Mouse (Mus musculus) forebrain, embryonic 16.5 days (tissue): ENCODE results near the gene Abtb2. TPM values are rescaled to one million over a fixed set of nuclear protein-coding genes. Genes with fewer than 3 reads are reported as not detected.

Experiments used
- ATAC-seq: fragments of 200-750 bp; cut with Nextera tagmentation; 2 replicates; pipeline ENCODE4 v1.8.0; 2017; ENCODE audit warnings: mild to moderate bottlenecking, moderate library complexity
- H3K27ac ChIP-seq: fragments of 300-500 bp; sonication (generic); 2 replicates; pipeline ENCODE4 v1.5.1; 2014; ENCODE audit warnings: low read length, control low read depth
- H3K27me3 ChIP-seq: fragments of 300-500 bp; sonication (generic); replicated peaks from 2 replicates; pipeline ENCODE4 v1.6.1; 2014; ENCODE audit warnings: low read length; ENCODE audit not compliant: control insufficient read depth, insufficient read depth
- H3K36me3 ChIP-seq: fragments of 300-500 bp; sonication (generic); 2 replicates; pipeline ENCODE4 v1.6.1; 2014; ENCODE audit not compliant: control insufficient read depth, insufficient read depth
- H3K4me1 ChIP-seq: fragments of 300-500 bp; sonication (generic); replicated peaks from 2 replicates; pipeline ENCODE4 v1.6.1; 2014; ENCODE audit warnings: low read length; ENCODE audit not compliant: control insufficient read depth, insufficient read depth
- H3K4me2 ChIP-seq: fragments of 300-500 bp; sonication (generic); 2 replicates; pipeline ENCODE4 v1.6.1; 2014; ENCODE audit warnings: mild to moderate bottlenecking, low read length, control low read depth
- H3K4me3 ChIP-seq: fragments of 300-500 bp; sonication (generic); replicated peaks from 2 replicates; pipeline ENCODE4 v1.5.1; 2014; ENCODE audit warnings: mild to moderate bottlenecking, low read length, control low read depth
- H3K9ac ChIP-seq: fragments of 300-500 bp; sonication (generic); replicated peaks from 2 replicates; pipeline ENCODE4 v1.6.1; 2014; ENCODE audit warnings: low read depth, low read length, control low read depth
- H3K9me3 ChIP-seq: fragments of 300-500 bp; sonication (generic); 2 replicates; pipeline ENCODE4 v1.6.1; 2016; ENCODE audit warnings: low read length; ENCODE audit not compliant: control insufficient read depth
- WGBS: fragments of 180-500 bp; shearing (Covaris S2); extraction: QIAGEN DNeasy Blood & Tissue Kit; methylation state at CpG from one replicate; pipeline ENCODE4 v1.1.7; 2014; 5-methylcytosine and 5-hydroxymethylcytosine counted together
- polyA plus RNA-seq: library from polyadenylated mRNA; unstranded; fragments of >200 nt; fragmentation: Nextera tagmentation; extraction: Ambion mirVana; gene quantifications from 2 replicates; pipeline ENCODE4 v1.2.1, GENCODE M21; 2015

Abtb2 gene
- polyA plus RNA-seq, 1 experiment from 2014 or later: 7.4 TPM

- Histone ChIP-seq H3K9ac (0 out of 2 replicates have a peak overlapping the region, but pooled peaks have one; percentile 14), H3K4me2 (no peak overlapping the region)
These were observed 59.3 kb downstream of the Abtb2 start for GRCm38 (mm10) chr2:103625349-103625932.

GRCm38 (mm10) chr2:103627101-103627500 is 61.0 kb downstream of the Abtb2 start:
- H3K9ac ChIP-seq: no peak overlapping the region
- no peaks in the 10 kb centered on the region for H3K36me3 ChIP-seq
- peaks cover 18% of the 10 kb centered on the region for H3K4me1 ChIP-seq
- no peak overlapping the region for H3K4me3 ChIP-seq
- no peaks in the 10 kb centered on the region for H3K27me3 ChIP-seq
- H3K4me2 ChIP-seq: no peak overlapping the region
- ATAC-seq: no peak
- WGBS: 85% methylated on average over 7 of the region's 7 CpGs
- no peak overlapping the region for H3K27ac ChIP-seq
- no peaks in the 10 kb centered on the region for H3K9me3 ChIP-seq

More at GRCm38 (mm10) chr2:103625349-103625932, 59.3 kb downstream of the Abtb2 start:
- H3K4me1 ChIP-seq: peaks cover 14% of the 10 kb centered on the region
- H3K27ac ChIP-seq: peak overlapping the region; percentile 51; the same call in 1 of the 2 replicates
- H3K9me3 ChIP-seq: no peaks in the 10 kb centered on the region
- no peaks in the 10 kb centered on the region for H3K27me3 ChIP-seq
- peak; percentile 80 for ATAC-seq
- no peak overlapping the region for H3K4me3 ChIP-seq
- WGBS: 4% methylated on average over 7 of the region's 7 CpGs
- no peaks in the 10 kb centered on the region for H3K36me3 ChIP-seq

- ATAC-seq: no peak
- no peak overlapping the region for H3K9ac ChIP-seq
- WGBS: 65% methylated on average over 5 of the region's 5 CpGs
- no peak overlapping the region for H3K4me3 ChIP-seq
- H3K27me3 ChIP-seq: no peaks in the 10 kb centered on the region
- no peak overlapping the region for H3K27ac ChIP-seq
- H3K36me3 ChIP-seq: no peaks in the 10 kb centered on the region
- H3K4me2 ChIP-seq: no peak overlapping the region
- no peaks in the 10 kb centered on the region for H3K9me3 ChIP-seq
- peaks cover 14% of the 10 kb centered on the region for H3K4me1 ChIP-seq
These were observed 63.8 kb downstream of the Abtb2 start for GRCm38 (mm10) chr2:103629956-103630355.

GRCm38 (mm10) chr2:103631293-103631717 is 65.2 kb downstream of the Abtb2 start:
- ATAC-seq: no peak
- no peak overlapping the region for H3K4me2 ChIP-seq
- WGBS: 84% methylated on average over 7 of the region's 7 CpGs
- H3K9ac ChIP-seq: no peak overlapping the region
- H3K4me1 ChIP-seq: peaks cover 6% of the 10 kb centered on the region; the same call in 1 of the 2 replicates
- H3K36me3 ChIP-seq: no peaks in the 10 kb centered on the region
- H3K4me3 ChIP-seq: no peak overlapping the region
- H3K9me3 ChIP-seq: no peaks in the 10 kb centered on the region
- no peaks in the 10 kb centered on the region for H3K27me3 ChIP-seq
- H3K27ac ChIP-seq: no peak overlapping the region

GRCm38 (mm10) chr2:103632136-103632925 is 66.2 kb downstream of the Abtb2 start:
- Histone ChIP-seq H3K4me1 (peaks cover 6% of the 10 kb centered on the region; the same call in 1 of the 2 replicates), H3K36me3 (no peaks in the 10 kb centered on the region)

GRCm38 (mm10) chr2:103632926-103633250 is 66.8 kb downstream of the Abtb2 start:
- Histone ChIP-seq H3K27me3 (no peaks in the 10 kb centered on the region), H3K9me3 (no peaks in the 10 kb centered on the region), H3K4me2 (no peak overlapping the region), H3K9ac (no peak overlapping the region), H3K4me1 (peaks cover 9% of the 10 kb centered on the region; the same call in 1 of the 2 replicates), H3K4me3 (no peak overlapping the region), H3K36me3 (no peaks in the 10 kb centered on the region), H3K27ac (no peak overlapping the region)
- no peak for ATAC-seq
- WGBS: 87% methylated on average over 2 of the region's 2 CpGs

More at GRCm38 (mm10) chr2:103632136-103632925, 66.2 kb downstream of the Abtb2 start:
- 86% methylated on average over 6 of the region's 6 CpGs for WGBS
- Histone ChIP-seq H3K27ac (no peak overlapping the region), H3K4me3 (no peak overlapping the region), H3K4me2 (no peak overlapping the region), H3K27me3 (no peaks in the 10 kb centered on the region), H3K9me3 (no peaks in the 10 kb centered on the region), H3K9ac (no peak overlapping the region)
- ATAC-seq: no peak

GRCm38 (mm10) chr2:103635731-103636487 is 69.8 kb downstream of the Abtb2 start:
- no peak overlapping the region for H3K4me3 ChIP-seq
- no peak overlapping the region for H3K9ac ChIP-seq
- H3K27me3 ChIP-seq: no peaks in the 10 kb centered on the region
- no peaks in the 10 kb centered on the region for H3K9me3 ChIP-seq
- H3K36me3 ChIP-seq: no peaks in the 10 kb centered on the region
- ATAC-seq: no peak
- WGBS: 80% methylated on average over 3 of the region's 3 CpGs
- no peak overlapping the region for H3K4me2 ChIP-seq
- no peak overlapping the region for H3K27ac ChIP-seq
- peaks cover 7% of the 10 kb centered on the region; the same call in 1 of the 2 replicates for H3K4me1 ChIP-seq

- WGBS: 41% methylated on average over 1 of the region's 1 CpGs
- peak; percentile 63; the same call in 1 of the 2 replicates for ATAC-seq
- Histone ChIP-seq H3K36me3 (no peaks in the 10 kb centered on the region), H3K4me2 (no peak overlapping the region), H3K9me3 (no peaks in the 10 kb centered on the region), H3K4me3 (no peak overlapping the region), H3K27ac (no peak overlapping the region), H3K4me1 (0 out of 2 replicates have a peak, but pooled peaks cover 3% of the 10 kb centered on the region), H3K27me3 (no peaks in the 10 kb centered on the region), H3K9ac (no peak overlapping the region)
These were observed 71.3 kb downstream of the Abtb2 start for GRCm38 (mm10) chr2:103637385-103637784.

- no peaks in the 10 kb centered on the region for H3K27me3 ChIP-seq
- no peaks in the 10 kb centered on the region for H3K9me3 ChIP-seq
- ATAC-seq: no peak
- no peaks in the 10 kb centered on the region for H3K36me3 ChIP-seq
- 0 out of 2 replicates have a peak, but pooled peaks cover 3% of the 10 kb centered on the region for H3K4me1 ChIP-seq
- no peak overlapping the region for H3K4me2 ChIP-seq
- H3K9ac ChIP-seq: no peak overlapping the region
- WGBS: 95% methylated on average over 5 of the region's 5 CpGs
- H3K27ac ChIP-seq: no peak overlapping the region
- H3K4me3 ChIP-seq: no peak overlapping the region
These were observed 71.8 kb downstream of the Abtb2 start for GRCm38 (mm10) chr2:103637943-103638342.
